Mouse (Mus musculus): Measurements from ENCODE around the gene Cldn6.

DNA sequence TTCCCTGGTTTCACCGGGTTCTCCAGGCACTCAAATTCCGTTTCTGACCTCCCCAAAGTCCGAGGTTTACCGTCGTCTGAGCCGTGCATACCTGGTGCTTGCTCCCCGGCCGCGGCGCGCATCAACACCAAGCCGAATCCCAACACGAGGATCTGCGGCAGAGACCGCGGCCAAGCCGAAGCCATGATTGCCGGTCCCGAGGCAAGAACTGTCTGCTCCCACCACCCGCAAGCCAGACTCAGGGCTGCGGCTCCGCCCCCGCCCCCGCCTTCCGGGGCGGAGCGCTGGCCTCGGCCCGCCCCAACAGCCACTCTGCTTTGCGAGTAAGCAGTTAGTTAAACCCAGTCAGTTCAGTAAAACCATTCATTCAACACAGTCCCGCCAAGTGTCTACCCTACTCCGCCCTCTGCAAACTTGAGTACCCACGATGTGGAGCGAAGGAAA is 1.8 kb upstream of the Cldn6 start, which contains the start of gene Tnfrsf12a:
- TF ChIP-seq CTCF (IDR thresholded peaks at IDR 0.05; ENCODE audit: low read depth, low read length) (no peak), POLR2A (IDR thresholded peaks at IDR 0.05; ENCODE audit: borderline replicate concordance, low read depth, low read length) (no peak)

Data from bone marrow macrophage, adult 2 months (primary cell).